Mouse (Mus musculus): ENCODE results near the gene Specc1. TPM values are rescaled to one million over a fixed set of nuclear protein-coding genes. Genes with fewer than 3 reads are reported as not detected.

Gene Specc1
- total and polyA plus RNA-seq, 3 experiments, result 7.3 to 18.6 (median 15.5) TPM

DNA sequence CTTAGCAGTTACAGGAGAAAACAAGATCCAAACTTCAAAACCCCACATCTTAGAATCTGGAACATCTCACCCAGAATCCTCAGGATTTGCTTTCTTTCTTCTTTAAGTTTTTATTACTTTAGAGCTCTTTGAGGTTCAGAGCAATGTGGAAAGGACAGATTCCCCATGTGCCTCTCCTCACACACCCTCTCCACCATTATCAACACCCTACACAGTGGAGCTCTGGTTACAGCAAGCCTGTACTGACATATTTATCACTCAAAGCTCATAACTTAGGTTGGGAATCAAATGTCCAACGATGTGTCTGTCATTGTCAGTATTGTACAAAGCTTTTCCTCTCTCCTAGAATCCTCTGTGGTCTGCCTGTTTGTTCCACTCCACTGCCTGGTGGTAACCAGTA lies 108.0 kb downstream of the Specc1 start:
- no peak overlapping the region for H3K27ac ChIP-seq (ENCODE audit: insufficient read depth, low read depth)
- TF ChIP-seq ZC3H11A (IDR thresholded peaks at IDR 0.05; ENCODE audit: low read depth, low read length) (no peak), BHLHE40 (IDR thresholded peaks at IDR 0.05; ENCODE audit: low read depth, low read length) (no peak), ETS1 (conservative IDR thresholded peaks at IDR 0.05; ENCODE audit: low read depth, low read length) (no peak), POLR2AphosphoS2 (IDR thresholded peaks at IDR 0.05; ENCODE audit: low read depth, low read length) (no peak), MYC (IDR thresholded peaks at IDR 0.05; ENCODE audit: low read depth, low read length) (no peak)
- H3K9ac ChIP-seq (ENCODE audit: insufficient read depth, low read depth), result no peak overlapping the region
- H3K36me3 ChIP-seq (replicated peaks in 1 of 2; ENCODE audit: control insufficient read depth in 1 of 2, insufficient read depth in 1 of 2, low read length in 1 of 2), result no peaks in the 10 kb centered on the region
- H3K4me2 ChIP-seq (ENCODE audit: insufficient read depth, low read depth, poor library complexity, severe bottlenecking), result no peak overlapping the region
- dilution Hi-C loops (cut with MboI; ENCODE audit: extremely low pct_ligation_motif_present, extremely low pct_unique_long_range_greater_than_20kb, low sequenced_read_pairs), result no loop called here
- no peaks in the 10 kb centered on the region for H3K27me3 ChIP-seq (replicated peaks)
- H3K79me2 ChIP-seq (replicated peaks; ENCODE audit: control insufficient read depth, extremely low read depth, insufficient read depth, poor library complexity, severe bottlenecking), result no peaks in the 10 kb centered on the region
- in situ Hi-C loops (cut with MboI; ENCODE audit: low pct_ligation_motif_present, low pct_unique_long_range_greater_than_20kb, low sequenced_read_pairs), result no loop called here
- peaks cover 3 to 5% of the 10 kb centered on the region in 2 experiments; a peak in 2 of 4 replicates for H3K4me1 ChIP-seq (ENCODE audit: control insufficient read depth in 1 of 2, insufficient read depth in 2 of 2)
- DNase-seq (ENCODE audit: extremely low read depth), result no peak
- no peak overlapping the region for H3K4me3 ChIP-seq (replicated peaks in 1 of 3; ENCODE audit: low read depth in 2 of 3, low read length in 2 of 3, poor library complexity in 1 of 3)
- no peaks in the 10 kb centered on the region for H3K9me3 ChIP-seq (replicated peaks; ENCODE audit: low read length)

DNA sequence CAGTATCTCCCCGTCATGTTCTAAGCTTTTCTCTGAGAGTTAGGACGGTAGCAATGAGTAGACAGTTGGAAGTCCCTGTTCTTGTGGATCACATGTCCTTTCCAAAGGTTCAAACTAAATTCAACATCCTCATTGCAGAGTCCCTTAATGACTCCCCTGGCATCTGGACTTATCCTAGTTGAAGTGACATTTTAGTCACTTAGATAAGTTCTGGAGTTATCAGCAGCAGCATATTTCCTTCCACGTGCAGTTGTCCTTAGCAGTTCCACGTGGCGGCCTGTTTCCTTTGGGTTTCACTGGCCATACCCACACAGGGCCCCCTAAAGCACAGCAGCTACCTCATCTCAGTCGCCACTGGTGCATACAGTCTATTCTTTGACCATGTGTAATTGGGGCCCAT lies 109.1 kb downstream of the Specc1 start:
- no peak overlapping the region for H3K27ac ChIP-seq (ENCODE audit: insufficient read depth, low read depth)
- in situ Hi-C loops (cut with MboI; ENCODE audit: low pct_ligation_motif_present, low pct_unique_long_range_greater_than_20kb, low sequenced_read_pairs) (no loop called here), dilution Hi-C loops (cut with MboI; ENCODE audit: extremely low pct_ligation_motif_present, extremely low pct_unique_long_range_greater_than_20kb, low sequenced_read_pairs) (no loop called here)
- no peak overlapping the region for H3K4me3 ChIP-seq (replicated peaks in 1 of 3; ENCODE audit: low read depth in 2 of 3, low read length in 2 of 3, poor library complexity in 1 of 3)
- TF ChIP-seq SIN3A (IDR thresholded peaks at IDR 0.05; ENCODE audit: low read length) (no peak), CTCF (conservative IDR thresholded peaks at IDR 0.05 in 1 of 2, IDR thresholded peaks at IDR 0.05 in 1 of 2; ENCODE audit: low read depth in 2 of 2, low read length in 2 of 2) (no peak), RCOR1 (conservative IDR thresholded peaks at IDR 0.05; ENCODE audit: low read depth, low read length) (no peak), IRF4 (IDR thresholded peaks at IDR 0.05; ENCODE audit: low read depth, low read length) (no peak), NELFE (IDR thresholded peaks at IDR 0.05; ENCODE audit: low read depth, low read length) (no peak), E2F4 (IDR thresholded peaks at IDR 0.05; ENCODE audit: insufficient replicate concordance, low read depth, low read length) (no peak), PAX5 (IDR thresholded peaks at IDR 0.05; ENCODE audit: low read length) (no peak), ZMIZ1 (IDR thresholded peaks at IDR 0.05; ENCODE audit: low read depth, low read length) (no peak), RAD21 (IDR thresholded peaks at IDR 0.05; ENCODE audit: low read depth, low read length) (no peak), MAZ (IDR thresholded peaks at IDR 0.05; ENCODE audit: low read depth, low read length) (no peak), JUND (conservative IDR thresholded peaks at IDR 0.05; ENCODE audit: low read depth, low read length) (no peak), CHD2 (IDR thresholded peaks at IDR 0.05; ENCODE audit: low read length) (no peak), EP300 (IDR thresholded peaks at IDR 0.05; ENCODE audit: low read length) (no peak), POLR2AphosphoS2 (IDR thresholded peaks at IDR 0.05; ENCODE audit: low read depth, low read length) (no peak), ELF1 (IDR thresholded peaks at IDR 0.05; ENCODE audit: low read depth, low read length) (no peak), SMC3 (IDR thresholded peaks at IDR 0.05; ENCODE audit: low read depth, low read length) (no peak)
- H3K36me3 ChIP-seq (replicated peaks in 1 of 2; ENCODE audit: control insufficient read depth in 1 of 2, insufficient read depth in 1 of 2, low read length in 1 of 2), result no peaks in the 10 kb centered on the region
- no peak for DNase-seq (ENCODE audit: extremely low read depth)
- no peaks in the 10 kb centered on the region for H3K27me3 ChIP-seq (replicated peaks)
- H3K4me1 ChIP-seq (ENCODE audit: control insufficient read depth in 1 of 2, insufficient read depth in 2 of 2), result peaks cover 3 to 5% of the 10 kb centered on the region in 2 experiments; a peak in 2 of 4 replicates
- H3K9me3 ChIP-seq (replicated peaks; ENCODE audit: low read length), result no peaks in the 10 kb centered on the region
- H3K9ac ChIP-seq (ENCODE audit: insufficient read depth, low read depth), result no peak overlapping the region
- H3K4me2 ChIP-seq (ENCODE audit: insufficient read depth, low read depth, poor library complexity, severe bottlenecking), result no peak overlapping the region
- H3K79me2 ChIP-seq (replicated peaks; ENCODE audit: control insufficient read depth, extremely low read depth, insufficient read depth, poor library complexity, severe bottlenecking), result no peaks in the 10 kb centered on the region

Data from CH12.LX (cell line).